Mouse (Mus musculus) embryonic facial prominence, embryonic 13.5 days (tissue): ENCODE data around the gene Zfhx3. TPM values are rescaled to one million over a fixed set of nuclear protein-coding genes. Genes with fewer than 3 reads are reported as not detected.
A peak's percentile ranks its signal among the peaks of the same experiment; 100 is the strongest.

ENCODE experiments used
- ATAC-seq: fragments of 200-750 bp; cut with Nextera tagmentation; 2 replicates; pipeline ENCODE4 v1.8.0; 2017; ENCODE audit warnings: low read depth; ENCODE audit not compliant: insufficient number of reproducible peaks, insufficient read depth, low FRiP score, low TSS enrichment
- H3K27ac ChIP-seq: fragments of 300-500 bp; sonication (generic); 2 replicates; pipeline ENCODE4 v1.5.1; 2015; ENCODE audit warnings: moderate library complexity, mild to moderate bottlenecking, inconsistent platforms
- H3K27me3 ChIP-seq: fragments of 300-500 bp; sonication (generic); 2 replicates; pipeline ENCODE4 v1.6.1; 2015; ENCODE audit warnings: mild to moderate bottlenecking, inconsistent platforms
- H3K36me3 ChIP-seq: fragments of 300-500 bp; sonication (generic); 2 replicates; pipeline ENCODE4 v1.6.1; 2015; ENCODE audit warnings: mild to moderate bottlenecking, inconsistent platforms
- H3K4me1 ChIP-seq: fragments of 300-500 bp; sonication (generic); 2 replicates; pipeline ENCODE4 v1.6.1; 2015; ENCODE audit warnings: inconsistent platforms
- H3K4me2 ChIP-seq: fragments of 300-500 bp; sonication (generic); 2 replicates; pipeline ENCODE4 v1.6.1; 2015; ENCODE audit warnings: moderate library complexity, mild to moderate bottlenecking, inconsistent platforms
- H3K4me3 ChIP-seq: fragments of 300-500 bp; sonication (generic); 2 replicates; pipeline ENCODE4 v1.5.1; 2015; ENCODE audit warnings: mild to moderate bottlenecking, inconsistent platforms
- H3K9ac ChIP-seq: fragments of 300-500 bp; sonication (generic); 2 replicates; pipeline ENCODE4 v1.6.1; 2015; ENCODE audit warnings: mild to moderate bottlenecking, inconsistent platforms
- H3K9me3 ChIP-seq: fragments of 300-500 bp; sonication (generic); 2 replicates; pipeline ENCODE4 v1.6.1; 2016; ENCODE audit warnings: inconsistent platforms
- WGBS: fragments of 180-500 bp; shearing (Covaris S2); methylation state at CpG from one replicate; pipeline ENCODE4 v1.1.7; 2015; ENCODE audit warnings: mixed read lengths; 5-methylcytosine and 5-hydroxymethylcytosine counted together
- polyA plus RNA-seq: library from polyadenylated mRNA; unstranded; fragments of >200 nt; fragmentation: Nextera tagmentation; extraction: Ambion mirVana; gene quantifications from 2 replicates; pipeline ENCODE4 v1.2.1, GENCODE M21; 2015

Zfhx3 gene
- polyA plus RNA-seq, 1 experiment from 2014 or later = 29.9 TPM

DNA sequence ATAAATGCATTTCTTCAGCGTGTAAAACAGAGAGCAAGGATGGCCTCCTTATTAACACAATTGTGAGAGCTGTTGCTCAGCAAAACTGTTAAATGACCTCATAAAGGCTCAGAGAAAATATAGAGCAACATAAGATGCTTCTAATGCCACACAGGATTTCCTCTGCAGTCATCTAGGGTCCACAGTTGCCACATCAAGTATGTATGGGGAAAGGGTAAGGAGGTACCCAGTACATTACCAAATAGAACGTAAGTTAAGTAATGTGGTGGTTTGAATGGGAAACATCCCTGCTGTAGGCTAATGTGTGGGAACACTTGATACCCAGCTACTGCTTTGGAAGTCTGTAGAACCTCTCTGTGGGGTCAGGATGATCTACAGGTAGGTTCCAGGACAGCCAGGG lies 695.4 kb downstream of the Zfhx3 start:
- 89% methylated on average over 2 of the region's 2 CpGs for whole genome bisulfite sequencing
- Histone ChIP-seq H3K36me3 (no peaks in the 10 kb centered on the region), H3K4me1 (peaks cover 17% of the 10 kb centered on the region), H3K9me3 (no peaks in the 10 kb centered on the region), H3K4me3 (no peak overlapping the region), H3K27me3 (no peaks in the 10 kb centered on the region), H3K4me2 (no peak overlapping the region), H3K9ac (no peak overlapping the region), H3K27ac (no peak overlapping the region)
- ATAC-seq = no peak

DNA sequence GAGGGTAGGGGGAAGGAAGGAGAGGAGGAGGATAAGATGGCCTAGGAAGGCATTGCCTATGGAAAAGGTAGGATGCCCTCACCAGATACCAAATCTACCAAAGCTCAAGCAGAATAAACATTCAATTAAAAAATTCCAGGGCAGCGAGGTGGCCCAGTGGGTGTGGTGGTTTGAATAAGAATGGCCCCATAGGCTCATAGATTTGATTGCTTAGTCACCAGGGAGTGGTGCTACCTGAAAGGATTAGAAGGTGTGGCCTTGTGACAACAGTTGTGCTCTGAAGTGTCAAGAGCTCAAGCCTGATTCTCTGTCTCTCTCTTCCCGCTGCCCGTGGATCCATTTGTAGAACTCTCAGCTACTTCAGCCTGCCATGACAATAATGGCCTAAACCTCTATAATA lies 703.2 kb downstream of the Zfhx3 start:
- peaks cover 11% of the 10 kb centered on the region; the same call in 1 of the 2 replicates for H3K4me1 ChIP-seq
- H3K9me3 ChIP-seq = no peaks in the 10 kb centered on the region
- no peak overlapping the region for H3K4me3 ChIP-seq
- H3K27me3 ChIP-seq = no peaks in the 10 kb centered on the region
- WGBS = 83% methylated on average over 3 of the region's 3 CpGs
- no peak overlapping the region for H3K27ac ChIP-seq
- no peak overlapping the region for H3K9ac ChIP-seq
- H3K4me2 ChIP-seq = no peak overlapping the region
- H3K36me3 ChIP-seq = no peaks in the 10 kb centered on the region
- no peak for ATAC-seq

DNA sequence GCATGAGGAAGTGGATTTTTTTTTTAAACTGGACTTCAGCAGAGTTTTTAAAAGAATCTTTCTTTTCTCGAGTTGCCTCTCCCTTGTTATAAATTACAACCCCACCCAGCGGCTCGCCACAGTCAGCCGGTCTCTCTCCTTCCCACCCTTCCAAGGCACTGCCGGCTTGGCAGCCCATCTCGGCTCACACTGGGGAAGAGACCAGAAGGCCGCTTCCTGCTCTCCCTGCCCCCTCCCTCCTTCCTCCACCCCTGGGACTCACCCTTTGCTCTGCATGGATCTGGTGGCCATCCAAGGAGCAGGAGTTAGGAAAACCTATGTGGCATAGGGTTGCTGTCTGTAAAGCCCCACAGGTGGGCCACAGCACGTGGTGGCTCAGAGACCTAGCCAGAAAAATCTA lies 705.1 kb downstream of the Zfhx3 start:
- Histone ChIP-seq H3K27me3 (no peaks in the 10 kb centered on the region), H3K27ac (peak overlapping the region; percentile 28), H3K4me3 (no peak overlapping the region), H3K9ac (no peak overlapping the region), H3K4me2 (no peak overlapping the region), H3K4me1 (peaks cover 11% of the 10 kb centered on the region; the same call in 1 of the 2 replicates), H3K36me3 (no peaks in the 10 kb centered on the region), H3K9me3 (no peaks in the 10 kb centered on the region)
- WGBS = 46% methylated on average over 8 of the region's 8 CpGs
- no peak for ATAC-seq

DNA sequence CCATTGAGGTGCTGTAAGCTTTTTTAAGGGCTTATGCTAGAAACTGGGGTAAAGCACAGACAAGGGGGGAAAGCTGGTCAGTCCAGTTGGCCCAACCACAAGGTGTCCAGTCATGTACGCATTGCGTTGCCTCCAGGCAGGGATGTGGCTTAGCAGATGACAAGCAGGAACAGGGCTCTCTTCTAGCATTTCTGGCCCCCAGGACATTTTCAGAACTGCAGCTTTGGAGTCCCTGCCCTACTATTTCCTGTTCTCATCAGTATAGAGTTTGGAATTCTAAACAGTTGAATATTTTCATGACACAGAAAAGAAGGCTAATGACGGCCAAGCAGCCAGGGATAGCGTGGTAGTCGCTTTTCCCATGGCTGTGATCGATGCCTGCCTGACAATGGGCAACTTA lies 706.5 kb downstream of the Zfhx3 start:
- no peak for ATAC-seq
- Histone ChIP-seq H3K4me3 (no peak overlapping the region), H3K4me2 (no peak overlapping the region), H3K4me1 (peaks cover 11% of the 10 kb centered on the region; the same call in 1 of the 2 replicates), H3K27ac (no peak overlapping the region), H3K9me3 (no peaks in the 10 kb centered on the region), H3K27me3 (no peaks in the 10 kb centered on the region), H3K36me3 (no peaks in the 10 kb centered on the region), H3K9ac (no peak overlapping the region)
- WGBS = 79% methylated on average over 6 of the region's 6 CpGs

DNA sequence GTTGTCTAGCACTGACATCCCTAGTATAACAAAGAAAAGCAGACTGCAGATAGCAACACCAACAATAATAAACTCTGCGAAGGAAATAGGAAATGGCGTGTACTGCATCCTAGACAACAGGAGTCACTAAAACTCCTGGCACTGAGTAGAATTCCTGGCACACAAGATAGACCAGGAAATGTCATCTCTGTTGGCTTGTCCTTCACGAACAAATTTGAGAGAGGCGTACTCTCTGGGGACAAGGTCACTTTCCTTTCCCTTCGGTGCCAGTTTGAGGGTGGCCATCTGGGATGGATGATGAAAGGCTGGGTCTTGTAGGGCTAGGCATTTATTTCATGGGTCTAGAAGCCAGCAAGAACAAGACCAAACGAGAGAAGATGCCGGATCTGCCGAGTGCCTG lies 708.4 kb downstream of the Zfhx3 start:
- Histone ChIP-seq H3K4me2 (no peak overlapping the region), H3K4me3 (no peak overlapping the region)
- WGBS = 88% methylated on average over 8 of the region's 8 CpGs

DNA sequence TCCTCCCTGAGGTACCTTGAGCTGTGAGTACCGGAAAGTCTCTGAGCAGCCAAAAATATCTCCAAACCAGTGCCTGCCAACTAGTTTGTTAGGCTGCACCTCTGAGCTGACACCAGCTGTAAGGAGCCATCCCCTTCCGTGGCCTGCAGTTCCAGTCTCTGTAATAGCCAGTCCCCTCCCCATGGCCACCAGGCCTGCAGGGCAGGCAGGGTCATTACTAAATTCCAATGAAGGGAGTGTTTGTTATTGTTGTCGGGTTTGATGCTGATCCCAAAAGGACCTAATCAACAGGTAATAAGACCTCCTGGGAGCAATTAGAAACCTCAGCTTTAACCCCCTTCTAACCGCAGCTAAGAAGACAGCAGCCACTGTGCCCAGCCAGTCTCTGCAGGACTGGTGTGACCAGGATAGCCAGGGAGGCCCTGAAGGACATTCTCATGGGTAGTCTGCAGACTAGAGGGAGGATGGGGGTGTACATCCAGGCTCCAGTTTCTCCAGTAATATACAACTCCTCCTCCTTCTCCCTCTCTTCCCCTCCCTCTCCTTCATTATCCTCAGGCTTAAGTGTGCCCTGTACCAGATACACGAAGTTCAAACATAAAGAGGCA lies 719.1 kb downstream of the Zfhx3 start:
- no peaks in the 10 kb centered on the region for H3K27me3 ChIP-seq
- no peaks in the 10 kb centered on the region for H3K36me3 ChIP-seq
- H3K27ac ChIP-seq = no peak overlapping the region
- WGBS = 22% methylated on average over 5 of the region's 5 CpGs
- H3K4me2 ChIP-seq = no peak overlapping the region
- H3K4me1 ChIP-seq = peaks cover 8% of the 10 kb centered on the region
- ATAC-seq = no peak
- no peak overlapping the region for H3K4me3 ChIP-seq
- no peak overlapping the region for H3K9ac ChIP-seq
- no peaks in the 10 kb centered on the region for H3K9me3 ChIP-seq

More for the DNA sequence above, 708.4 kb downstream of the Zfhx3 start:
- ATAC-seq = no peak
- Histone ChIP-seq H3K9ac (no peak overlapping the region), H3K4me1 (peaks cover 16% of the 10 kb centered on the region; the same call in 1 of the 2 replicates), H3K9me3 (no peaks in the 10 kb centered on the region), H3K36me3 (no peaks in the 10 kb centered on the region), H3K27ac (no peak overlapping the region), H3K27me3 (no peaks in the 10 kb centered on the region)

DNA sequence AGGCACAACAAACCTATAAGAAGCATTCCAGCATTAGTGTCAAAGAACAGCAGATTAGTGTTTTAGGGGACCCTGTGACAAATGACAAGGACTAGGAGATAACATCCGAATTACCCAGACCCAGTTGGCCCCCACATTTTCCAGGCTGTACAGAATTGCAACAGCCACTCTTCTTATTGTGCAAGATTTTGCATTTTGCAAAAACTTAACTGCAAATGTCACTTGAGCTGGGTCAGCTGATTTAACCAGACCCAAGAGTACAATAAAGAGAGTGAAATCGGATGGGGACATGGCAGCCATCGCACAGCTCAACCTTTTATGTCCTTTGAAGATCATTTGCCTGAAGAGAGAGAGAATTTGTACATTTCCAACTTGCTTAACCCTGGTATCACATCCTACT lies 720.3 kb downstream of the Zfhx3 start:
- 75% methylated on average over 3 of the region's 3 CpGs for WGBS
- no peak overlapping the region for H3K9ac ChIP-seq
- no peak overlapping the region for H3K4me3 ChIP-seq
- H3K36me3 ChIP-seq = no peaks in the 10 kb centered on the region
- ATAC-seq = no peak
- H3K9me3 ChIP-seq = no peaks in the 10 kb centered on the region
- H3K27me3 ChIP-seq = no peaks in the 10 kb centered on the region
- H3K4me1 ChIP-seq = peaks cover 8% of the 10 kb centered on the region
- H3K27ac ChIP-seq = no peak overlapping the region
- H3K4me2 ChIP-seq = no peak overlapping the region

DNA sequence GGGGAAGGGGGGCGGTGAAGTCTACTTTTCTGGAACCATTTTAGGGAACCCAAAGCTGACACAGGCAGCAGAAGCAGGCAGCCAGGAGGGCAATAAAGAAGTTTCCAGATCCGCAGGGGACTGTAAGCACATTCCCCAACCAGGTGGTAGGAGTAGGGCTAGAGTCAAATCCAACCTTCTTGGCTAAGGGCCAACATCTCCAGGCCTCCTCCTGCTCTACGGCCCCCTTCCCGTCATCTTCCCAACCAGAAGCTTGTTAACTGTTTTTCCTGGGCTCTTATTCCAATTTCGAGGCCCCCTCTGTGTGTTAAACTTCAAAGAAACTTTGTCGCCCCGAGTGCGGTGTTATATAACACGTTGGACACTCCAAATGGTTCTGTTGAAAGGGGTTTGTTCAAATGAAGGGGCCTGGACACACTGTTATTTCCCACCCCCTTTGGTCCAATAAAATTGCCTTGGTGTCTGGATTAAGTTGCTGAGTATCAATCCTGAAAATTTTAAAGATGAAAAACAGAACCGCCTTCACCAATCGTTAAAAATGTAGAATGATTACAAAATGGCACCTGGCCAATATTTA lies 729.6 kb downstream of the Zfhx3 start:
- no peak overlapping the region for H3K9ac ChIP-seq
- H3K4me3 ChIP-seq = no peak overlapping the region
- no peaks in the 10 kb centered on the region for H3K9me3 ChIP-seq
- H3K4me2 ChIP-seq = no peak overlapping the region
- 72% methylated on average over 11 of the region's 11 CpGs for WGBS
- H3K4me1 ChIP-seq = peaks cover 19% of the 10 kb centered on the region; the same call in 1 of the 2 replicates
- H3K27me3 ChIP-seq = no peaks in the 10 kb centered on the region
- no peak for ATAC-seq
- no peak overlapping the region for H3K27ac ChIP-seq
- no peaks in the 10 kb centered on the region for H3K36me3 ChIP-seq

DNA sequence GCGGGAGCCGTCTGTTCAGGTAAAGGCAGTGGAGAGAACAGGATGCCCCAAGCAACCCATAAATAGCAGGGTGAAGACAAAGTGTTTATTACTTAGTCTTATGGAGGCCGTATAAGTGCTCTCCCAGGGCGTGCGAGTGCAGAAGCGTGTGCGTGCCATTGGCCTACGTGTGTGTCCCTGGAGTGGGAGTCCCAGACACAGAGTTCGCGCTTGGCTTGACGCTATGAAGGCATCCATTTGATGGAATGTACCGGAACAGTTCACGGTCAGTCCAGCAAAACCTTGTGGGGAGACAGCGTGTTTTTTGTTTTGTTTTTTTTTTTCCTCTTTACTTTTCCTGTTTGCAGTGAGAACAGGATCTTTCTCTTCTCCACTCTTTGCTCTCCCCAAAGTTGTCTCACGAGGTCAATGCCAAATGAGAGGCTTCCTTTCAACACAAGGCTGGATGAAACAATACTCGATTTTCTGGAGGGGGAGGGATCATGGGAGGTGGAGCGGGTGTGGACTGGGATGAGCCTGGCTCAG lies 732.6 kb downstream of the Zfhx3 start:
- Histone ChIP-seq H3K36me3 (no peaks in the 10 kb centered on the region), H3K9me3 (no peaks in the 10 kb centered on the region), H3K4me3 (no peak overlapping the region), H3K4me2 (no peak overlapping the region), H3K27me3 (no peaks in the 10 kb centered on the region), H3K27ac (no peak overlapping the region), H3K4me1 (peaks cover 19% of the 10 kb centered on the region; the same call in 1 of the 2 replicates), H3K9ac (no peak overlapping the region)
- ATAC-seq = no peak
- 66% methylated on average over 17 of the region's 17 CpGs for WGBS

DNA sequence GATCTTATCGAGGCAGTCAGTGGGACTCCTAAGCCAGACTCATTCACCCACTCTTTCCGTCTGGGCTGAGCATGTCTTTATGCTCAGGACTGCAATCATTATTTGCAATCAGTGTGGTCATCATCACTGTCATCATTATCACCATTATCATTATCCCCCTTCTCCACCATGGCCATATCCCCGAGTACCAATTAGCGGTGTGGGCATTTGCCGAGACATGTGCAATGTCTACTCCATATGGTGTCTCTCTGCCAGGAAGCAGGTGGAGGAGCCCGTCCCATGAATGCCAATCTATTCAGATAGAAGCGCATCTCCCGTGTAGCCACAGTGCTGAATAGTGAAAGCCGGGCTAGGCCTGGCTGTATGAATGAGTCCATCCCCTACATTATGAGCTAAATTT lies 747.2 kb downstream of the Zfhx3 start:
- no peak for ATAC-seq
- Histone ChIP-seq H3K4me3 (no peak overlapping the region), H3K9me3 (no peaks in the 10 kb centered on the region), H3K27ac (no peak overlapping the region), H3K36me3 (no peaks in the 10 kb centered on the region), H3K4me1 (peaks cover 24% of the 10 kb centered on the region), H3K9ac (no peak overlapping the region), H3K27me3 (peaks cover 12% of the 10 kb centered on the region), H3K4me2 (no peak overlapping the region)
- 91% methylated on average over 9 of the region's 9 CpGs for WGBS

DNA sequence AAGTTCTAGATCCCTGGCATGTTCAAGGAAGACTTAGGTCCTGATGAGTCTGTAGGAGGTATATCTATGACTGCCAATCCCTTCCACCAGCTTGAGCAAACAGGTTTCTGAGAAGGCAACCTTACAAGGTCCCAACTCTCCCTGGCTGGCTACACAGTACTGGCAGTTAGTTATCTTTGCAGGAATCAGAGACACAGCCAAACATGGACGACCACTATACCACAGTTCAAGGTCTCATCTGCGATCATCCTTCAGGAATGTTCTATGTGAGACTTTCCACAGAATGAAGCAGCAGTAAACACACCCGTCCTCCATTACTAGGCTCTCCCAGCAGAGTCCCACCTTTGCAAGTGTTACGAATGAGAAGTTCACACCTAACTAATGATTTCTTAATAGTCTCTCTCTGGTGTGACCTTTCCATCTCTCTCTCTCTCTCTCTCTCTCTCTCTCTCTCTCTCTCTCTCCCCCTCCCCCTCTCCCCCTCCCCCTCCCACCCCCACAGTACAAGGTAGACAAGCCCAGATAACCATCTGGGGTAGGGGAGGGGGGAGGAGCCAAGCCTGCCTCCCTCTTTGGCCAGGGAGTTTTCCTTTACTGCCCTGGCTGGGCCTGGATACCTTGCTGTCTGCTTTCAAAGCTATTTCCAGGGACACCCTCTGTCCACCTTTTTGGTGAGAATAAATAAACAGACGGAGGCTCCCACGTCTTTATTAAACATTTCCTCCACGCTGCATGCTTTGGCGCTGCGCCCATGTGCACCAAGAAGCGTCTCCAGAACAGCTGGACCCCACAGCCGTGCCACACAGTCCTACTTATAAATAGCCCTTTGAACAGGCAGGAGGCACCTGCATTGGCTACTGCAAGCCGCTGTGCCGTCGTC lies 748.4 kb downstream of the Zfhx3 start:
- no peak for ATAC-seq
- peak overlapping the region; percentile 60 for H3K4me2 ChIP-seq
- no peaks in the 10 kb centered on the region for H3K9me3 ChIP-seq
- H3K27ac ChIP-seq = no peak overlapping the region
- H3K27me3 ChIP-seq = peaks cover 24% of the 10 kb centered on the region
- H3K36me3 ChIP-seq = no peaks in the 10 kb centered on the region
- H3K4me3 ChIP-seq = no peak overlapping the region
- H3K9ac ChIP-seq = no peak overlapping the region
- peaks cover 33% of the 10 kb centered on the region for H3K4me1 ChIP-seq
- 28% methylated on average over 14 of the region's 14 CpGs for WGBS
